Mouse (Mus musculus) granulocyte monocyte progenitor cell, adult 5-6 weeks (primary cell): Measurements from ENCODE around the gene Cysltr2. TPM values are rescaled to one million over a fixed set of nuclear protein-coding genes. Genes with fewer than 3 reads are reported as not detected.
A peak's percentile ranks its signal among the peaks of the same experiment; 100 is the strongest.

ENCODE experiments used
- ATAC-seq: replicated peaks from 2 replicates; pipeline ENCODE4 v1.8.0; 2016; ENCODE audit warnings: mild to moderate bottlenecking, moderate TSS enrichment, inconsistent platforms; ENCODE audit not compliant: poor library complexity, severe bottlenecking
- total RNA-seq, 2 experiments: library from RNA; stranded (forward) in 1 of 2; stranded (reverse) in 1 of 2; fragments of 200-712, 200-1000 nt in 1 of 2; fragments of >200 nt in 1 of 2; fragmentation: Nextera tagmentation in 1 of 2; gene quantifications; 2 replicates each; pipeline ENCODE4 v1.2.3; 2014 to 2017

Cysltr2 gene
- total RNA-seq, 2 experiments from 2014 or later: 1.4 TPM; not detected in 1

DNA sequence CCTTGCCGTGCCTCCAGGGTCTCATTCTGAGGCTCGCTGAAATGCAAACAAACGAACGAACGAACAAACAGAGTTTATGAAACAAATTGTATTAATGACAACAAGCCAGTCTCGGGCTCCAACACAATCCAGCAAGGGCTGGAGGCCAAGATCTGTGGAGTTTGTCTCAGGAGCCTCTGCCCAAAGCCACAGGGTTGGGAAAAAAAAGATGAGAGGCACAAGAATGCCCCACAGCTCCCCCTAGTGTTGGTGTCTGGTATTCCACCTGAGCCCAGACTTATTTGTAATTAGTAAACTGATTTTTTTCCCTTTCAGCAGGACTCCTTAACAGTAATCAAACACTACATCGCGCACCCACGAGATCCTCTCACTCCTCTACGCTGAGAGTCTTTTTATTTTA lies 48.6 kb downstream of the Cysltr2 start:
- peak; percentile 84 for ATAC-seq

- no peak for ATAC-seq
Observed at GRCm38 (mm10) chr14:72998111-72998510, 50.8 kb downstream of the Cysltr2 start.

GRCm38 (mm10) chr14:72986044-72986443 lies 62.9 kb downstream of the Cysltr2 start:
- no peak for ATAC-seq

DNA sequence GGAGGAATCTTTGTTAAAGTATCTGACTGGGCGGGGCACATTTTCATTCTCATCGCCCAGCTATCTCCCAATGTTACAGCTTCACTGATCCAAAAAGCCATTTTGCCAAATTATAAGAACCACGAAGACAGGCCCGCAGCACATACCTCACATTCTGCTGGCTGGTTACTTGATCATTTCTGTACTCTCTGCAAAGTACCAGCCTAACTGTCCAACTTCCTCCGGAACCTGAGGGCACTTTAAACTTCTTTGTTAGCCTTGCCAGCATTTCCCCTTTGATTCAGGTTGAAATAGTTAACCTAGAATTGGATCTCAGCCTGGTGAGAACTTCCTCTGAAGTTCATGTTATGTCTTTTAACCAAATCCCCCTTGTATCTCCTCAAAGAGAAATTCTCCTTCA lies 63.8 kb downstream of the Cysltr2 start:
- ATAC-seq: no peak

- ATAC-seq: peak; percentile 83
Observed at GRCm38 (mm10) chr14:72983456-72983855, 65.5 kb downstream of the Cysltr2 start.

DNA sequence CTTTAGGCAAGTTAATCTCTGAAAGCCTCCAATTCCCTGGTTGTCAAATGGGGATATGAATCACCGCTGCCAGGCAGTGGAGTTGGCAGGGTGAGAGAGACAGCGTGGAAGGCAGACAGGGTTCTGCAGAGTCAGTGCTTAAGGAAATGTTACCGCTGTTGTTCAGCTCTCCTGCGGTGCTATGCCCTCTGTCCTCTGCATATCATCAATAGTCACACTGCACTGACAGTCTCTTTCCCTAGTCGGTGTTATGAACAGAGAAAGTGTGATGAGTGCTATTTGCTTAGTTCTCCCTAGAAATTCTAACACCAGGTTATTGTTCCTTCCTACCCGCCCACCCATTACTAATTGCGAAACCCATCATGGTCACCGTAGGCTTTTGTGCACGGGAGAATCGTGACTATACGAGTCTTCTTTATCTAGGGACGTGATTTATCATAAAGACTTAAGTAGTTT lies 65.9 kb downstream of the Cysltr2 start:
- 0 out of 2 replicates have a peak, but pooled peaks have one; percentile 15 for ATAC-seq

DNA sequence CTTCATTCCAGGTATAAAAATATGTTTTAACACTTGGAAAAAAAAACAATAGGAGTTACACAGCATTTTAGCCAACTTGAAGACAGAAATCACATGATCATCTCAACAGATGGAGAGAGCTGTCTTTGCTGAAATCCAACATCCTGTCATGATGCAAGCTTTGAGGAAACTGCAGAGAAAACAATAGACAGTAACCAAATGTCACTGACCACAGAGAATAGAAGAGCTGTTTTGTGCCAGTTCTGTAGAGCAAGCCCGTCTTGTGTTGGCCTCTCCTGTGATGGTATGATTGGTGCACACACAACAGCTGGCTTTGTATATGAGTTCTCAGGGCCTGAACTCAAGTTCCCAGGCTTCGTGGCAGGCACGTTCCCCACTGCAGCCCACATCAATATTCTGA lies 68.2 kb downstream of the Cysltr2 start:
- ATAC-seq: peak; percentile 71

- ATAC-seq: no peak
Observed at GRCm38 (mm10) chr14:72980106-72980505, 68.8 kb downstream of the Cysltr2 start.

DNA sequence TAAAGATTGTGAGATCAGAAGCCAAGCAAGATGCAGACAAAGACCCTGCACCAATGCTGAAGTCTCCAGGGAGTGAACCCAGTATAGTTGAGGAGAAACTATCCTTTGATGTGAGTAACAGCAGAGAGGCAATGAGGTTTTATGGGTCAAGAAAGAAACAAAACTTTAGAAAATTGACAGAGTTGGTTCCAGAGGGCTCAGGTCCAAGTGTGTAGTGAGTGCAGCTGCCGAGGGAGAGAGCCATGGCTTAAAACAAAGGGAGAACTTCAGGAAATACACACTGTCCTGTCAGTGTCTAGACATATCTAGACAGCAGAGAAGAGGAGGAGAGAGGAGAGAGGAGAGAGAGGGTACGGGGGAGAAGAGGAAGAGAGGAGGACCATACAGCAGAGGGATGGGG lies 72.8 kb downstream of the Cysltr2 start:
- ATAC-seq: no peak

Other genes with a start within 250 kb of the Cysltr2 start
- gene Rcbtb2, start 73.9 kb upstream of the Cysltr2 start, total RNA-seq (2014; fragmentation: Nextera tagmentation): 33.5 and 57.3 TPM in 2 replicates
- gene Rcbtb2, start 73.9 kb upstream of the Cysltr2 start, total RNA-seq (2017): 28.0 and 35.6 TPM in 2 replicates
- gene Lpar6, start 188.8 kb upstream of the Cysltr2 start, total RNA-seq (2014; fragmentation: Nextera tagmentation): 11.4 and 14.7 TPM in 2 replicates
- gene Lpar6, start 188.8 kb upstream of the Cysltr2 start, total RNA-seq (2017): 12.9 and 14.8 TPM in 2 replicates